Mouse (Mus musculus) adrenal gland, adult 2 months (tissue): ENCODE results near the gene Tmc7. TPM values are rescaled to one million over a fixed set of nuclear protein-coding genes. Genes with fewer than 3 reads are reported as not detected.
A peak's percentile ranks its signal among the peaks of the same experiment; 100 is the strongest.

ENCODE experiments used
- DNase-seq: peaks from one replicate; pipeline ENCODE4 v3.0.0; 2021
- long read RNA-seq: library from polyadenylated mRNA; stranded (forward); transcript quantifications from one replicate; pipeline ENCODE4 v2.0.0, GENCODE M21; 2021
- polyA plus RNA-seq: library from polyadenylated mRNA; depleted of rRNA; stranded (reverse); fragments of >200 nt; gene quantifications from 2 replicates; pipeline ENCODE4 v1.2.3, GENCODE M21; 2012; rRNA removed
- total RNA-seq, 2 experiments: library from RNA; stranded (reverse); gene quantifications; 2 replicates each; pipeline ENCODE4 v1.2.3; 2021

Tmc7 gene
- total RNA-seq: under 1 TPM; 0.69 TPM
- 0.20 TPM in 2 replicates for polyA plus RNA-seq
- long read RNA-seq, full-length matches to known transcripts: 1 of 1 reads
- long read RNA-seq, partial matches to known transcripts: 0 of 1 reads
- long read RNA-seq, other reads (novel, unspliced or antisense): 0 of 1 reads

- DNase-seq: peak; percentile 66
These were observed at the start of gene Tmc7 for GRCm38 (mm10) chr7:118584257-118584907. TSS of gene Tmc7 (minus strand) at chr7:118584736.

GRCm38 (mm10) chr7:118633951-118634350 is 49.4 kb upstream of the Tmc7 start:
- no peak for DNase-seq

- no peak for DNase-seq
These were observed 48.6 kb upstream of the Tmc7 start for GRCm38 (mm10) chr7:118633094-118633493.

- no peak for DNase-seq
These were observed 43.2 kb upstream of the Tmc7 start for GRCm38 (mm10) chr7:118627550-118628298.

GRCm38 (mm10) chr7:118621094-118621493 is 36.6 kb upstream of the Tmc7 start:
- no peak for DNase-seq

- DNase-seq: no peak
These were observed 35.8 kb upstream of the Tmc7 start for GRCm38 (mm10) chr7:118620243-118620906.

GRCm38 (mm10) chr7:118618104-118618503 is 33.6 kb upstream of the Tmc7 start:
- DNase-seq: no peak

GRCm38 (mm10) chr7:118614076-118614475 is 29.5 kb upstream of the Tmc7 start:
- no peak for DNase-seq

- no peak for DNase-seq
These were observed 27.4 kb upstream of the Tmc7 start for GRCm38 (mm10) chr7:118611933-118612332.

- no peak for DNase-seq
These were observed 26.7 kb upstream of the Tmc7 start for GRCm38 (mm10) chr7:118611185-118611749.

- DNase-seq: no peak
These were observed 26.2 kb upstream of the Tmc7 start for GRCm38 (mm10) chr7:118610721-118611120.

GRCm38 (mm10) chr7:118609815-118610214 is 25.3 kb upstream of the Tmc7 start:
- no peak for DNase-seq

- DNase-seq: peak; percentile 6
These were observed 20.3 kb upstream of the Tmc7 start for GRCm38 (mm10) chr7:118604842-118605241.

GRCm38 (mm10) chr7:118599954-118600631 is 15.6 kb upstream of the Tmc7 start:
- no peak for DNase-seq

- no peak for DNase-seq
These were observed 12.7 kb upstream of the Tmc7 start, which contains the start of gene Tmc5 for GRCm38 (mm10) chr7:118597201-118597600. TSS of gene Tmc5 (plus strand) at chr7:118597297.

- DNase-seq: no peak
These were observed 11.7 kb upstream of the Tmc7 start for GRCm38 (mm10) chr7:118596271-118596670.

- DNase-seq: peak; percentile 89
These were observed 10.7 kb upstream of the Tmc7 start for GRCm38 (mm10) chr7:118595228-118595627.

GRCm38 (mm10) chr7:118594611-118595010 is 10.1 kb upstream of the Tmc7 start:
- no peak for DNase-seq

GRCm38 (mm10) chr7:118593567-118594407 is 9.3 kb upstream of the Tmc7 start:
- no peak for DNase-seq

GRCm38 (mm10) chr7:118592146-118592545 is 7.6 kb upstream of the Tmc7 start:
- no peak for DNase-seq
